Mouse (Mus musculus): ENCODE measurements around the gene Pdlim7.
A peak's percentile ranks its signal among the peaks of the same experiment; 100 is the strongest.

The Pdlim7 gene

GRCm38 (mm10) chr13:55513111-55513748 lies at the start of gene Pdlim7:
Gene Pdlim7, minus strand, starts transcription at chr13:55513676.
- peak; percentile 90 for DNase-seq (ENCODE audit: low read depth, low spot score)

DNA sequence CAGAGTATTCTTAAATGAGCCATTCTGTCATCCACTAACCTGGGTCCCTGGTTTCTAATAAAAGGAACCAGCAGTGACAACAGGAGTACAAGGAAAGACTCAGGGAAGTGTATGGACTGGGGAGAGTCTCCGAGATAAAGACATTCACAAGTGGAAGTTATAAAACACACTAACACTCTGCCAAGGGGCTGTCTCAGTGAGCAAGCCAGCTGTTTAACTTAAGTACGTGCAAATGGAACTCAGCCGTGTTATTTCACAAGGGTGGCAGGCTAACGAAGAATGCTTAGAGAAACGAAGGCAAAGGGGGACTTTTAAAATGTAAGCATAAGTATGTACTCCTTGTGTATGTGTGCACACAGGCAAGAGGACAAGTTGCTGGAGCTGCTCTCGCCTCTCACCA lies 44.0 kb upstream of the Pdlim7 start:
- no peak for DNase-seq (ENCODE audit: low read depth, low spot score)

- DNase-seq (ENCODE audit: low read depth, low spot score), result no peak
Measured at GRCm38 (mm10) chr13:55555921-55556320, 42.4 kb upstream of the Pdlim7 start.

DNA sequence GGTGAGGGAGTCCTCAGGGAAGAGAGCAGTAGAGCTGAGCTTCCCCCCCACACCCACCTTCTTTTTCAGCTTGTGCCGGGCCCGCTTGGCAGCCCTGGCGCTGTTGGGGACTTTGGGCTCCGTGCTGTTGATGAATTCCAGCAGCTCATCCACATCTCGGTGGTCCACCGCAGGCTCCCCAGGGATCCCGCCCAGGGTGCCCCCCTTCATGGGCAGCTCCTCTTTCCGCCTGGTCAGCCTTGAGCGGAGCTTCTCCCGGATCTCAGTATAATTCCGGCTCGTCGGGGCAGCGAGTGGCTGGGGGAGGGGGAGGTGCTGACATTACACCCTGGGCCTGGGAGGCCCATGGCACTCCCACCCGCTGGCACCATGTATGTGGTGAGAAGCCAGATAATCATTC lies 35.6 kb upstream of the Pdlim7 start:
- DNase-seq (ENCODE audit: low read depth, low spot score), result no peak

DNA sequence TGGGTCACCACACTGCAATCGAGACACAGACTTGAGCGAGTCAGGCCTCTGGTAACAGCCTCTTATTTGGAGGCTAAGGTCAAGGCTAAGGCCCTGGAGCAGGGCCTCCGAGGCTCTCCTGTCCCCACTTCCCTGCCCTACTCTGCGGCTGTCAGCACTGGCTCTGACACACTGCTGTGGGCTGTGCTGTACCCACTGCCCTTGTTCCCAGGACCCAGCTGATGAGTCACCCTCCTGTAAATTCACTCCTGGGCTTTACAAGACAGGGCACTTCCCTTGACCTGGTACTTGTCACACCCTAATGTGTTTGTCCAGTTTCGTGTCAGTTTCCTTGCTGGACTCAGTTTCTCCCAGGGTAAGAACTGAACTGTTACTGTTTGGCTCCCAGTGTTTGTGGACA lies 35.0 kb upstream of the Pdlim7 start:
- no peak for DNase-seq (ENCODE audit: low read depth, low spot score)

GRCm38 (mm10) chr13:55547916-55548315 lies 34.4 kb upstream of the Pdlim7 start:
- no peak for DNase-seq (ENCODE audit: low read depth, low spot score)

GRCm38 (mm10) chr13:55544792-55545191 lies 31.3 kb upstream of the Pdlim7 start:
- no peak for DNase-seq (ENCODE audit: low read depth, low spot score)

- DNase-seq (ENCODE audit: low read depth, low spot score), result no peak
Measured at GRCm38 (mm10) chr13:55543447-55543846, 30.0 kb upstream of the Pdlim7 start.

DNA sequence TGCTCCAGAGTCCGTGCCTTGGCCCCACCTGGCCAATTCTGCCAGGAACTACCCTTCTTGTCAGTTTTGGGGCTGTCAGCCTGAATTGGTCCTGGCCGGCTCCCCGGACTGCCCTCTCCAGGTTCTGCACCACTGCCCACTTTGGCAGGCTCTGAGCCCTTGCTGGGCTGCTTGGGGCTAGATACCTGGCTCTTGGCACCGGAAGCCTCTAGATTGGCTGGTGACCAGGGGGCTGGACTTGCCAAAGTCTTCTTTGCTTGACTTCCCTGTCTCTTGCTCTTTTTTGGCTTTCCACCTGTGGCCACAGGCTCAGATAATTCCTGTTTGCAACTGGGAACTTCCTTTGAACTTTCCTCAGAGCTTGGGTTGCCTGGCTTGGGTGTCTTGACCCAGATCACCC lies 29.4 kb upstream of the Pdlim7 start:
- DNase-seq (ENCODE audit: low read depth, low spot score), result no peak

DNA sequence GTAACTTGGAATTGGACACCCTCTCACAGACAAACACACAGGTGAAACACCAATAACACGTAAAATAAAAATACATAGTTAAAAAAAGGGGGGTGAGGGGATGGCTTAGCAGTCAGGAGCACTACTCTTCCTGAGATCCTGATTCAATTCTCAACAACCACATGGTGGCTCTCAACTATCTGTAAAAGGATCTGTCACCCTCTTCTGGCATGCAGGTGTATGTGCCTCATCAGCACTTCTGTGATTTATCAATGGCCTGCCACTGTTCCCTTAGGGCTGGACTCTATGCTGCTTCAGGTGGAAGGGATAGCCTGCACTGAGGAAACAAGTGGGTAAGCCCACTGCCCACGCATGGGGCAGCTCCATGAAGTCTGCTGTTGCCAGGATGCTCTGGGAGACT lies 27.5 kb upstream of the Pdlim7 start:
- no peak for DNase-seq (ENCODE audit: low read depth, low spot score)

GRCm38 (mm10) chr13:55536194-55537175 lies 23.0 kb upstream of the Pdlim7 start, which contains the start of gene Ddx41:
Gene Ddx41, minus strand, starts transcription at chr13:55536658.
- DNase-seq (ENCODE audit: low read depth, low spot score), result peak; percentile 100

DNA sequence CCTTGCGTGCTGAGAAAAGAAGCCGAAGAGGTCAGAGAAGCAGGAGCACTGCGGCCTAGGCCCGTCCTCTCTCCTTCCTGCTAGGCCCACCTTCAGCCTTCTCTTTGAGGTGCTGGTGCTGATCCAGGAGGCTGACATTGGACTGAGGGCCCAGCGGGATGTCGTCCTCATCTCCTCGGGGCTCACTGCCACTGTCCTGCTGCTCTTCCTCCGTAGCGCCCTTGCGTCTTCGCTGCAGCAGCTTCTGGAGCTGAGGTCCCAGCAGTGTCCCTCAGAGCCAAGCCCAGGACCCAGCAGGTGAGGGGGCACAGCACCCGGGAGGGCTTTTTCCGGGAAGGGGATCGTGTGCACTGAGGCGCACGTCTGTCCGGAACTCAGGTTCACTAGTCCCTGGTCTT lies 22.3 kb upstream of the Pdlim7 start:
- DNase-seq (ENCODE audit: low read depth, low spot score), result no peak

- DNase-seq (ENCODE audit: low read depth, low spot score), result no peak
Measured at GRCm38 (mm10) chr13:55535191-55535590, 21.7 kb upstream of the Pdlim7 start.

DNA sequence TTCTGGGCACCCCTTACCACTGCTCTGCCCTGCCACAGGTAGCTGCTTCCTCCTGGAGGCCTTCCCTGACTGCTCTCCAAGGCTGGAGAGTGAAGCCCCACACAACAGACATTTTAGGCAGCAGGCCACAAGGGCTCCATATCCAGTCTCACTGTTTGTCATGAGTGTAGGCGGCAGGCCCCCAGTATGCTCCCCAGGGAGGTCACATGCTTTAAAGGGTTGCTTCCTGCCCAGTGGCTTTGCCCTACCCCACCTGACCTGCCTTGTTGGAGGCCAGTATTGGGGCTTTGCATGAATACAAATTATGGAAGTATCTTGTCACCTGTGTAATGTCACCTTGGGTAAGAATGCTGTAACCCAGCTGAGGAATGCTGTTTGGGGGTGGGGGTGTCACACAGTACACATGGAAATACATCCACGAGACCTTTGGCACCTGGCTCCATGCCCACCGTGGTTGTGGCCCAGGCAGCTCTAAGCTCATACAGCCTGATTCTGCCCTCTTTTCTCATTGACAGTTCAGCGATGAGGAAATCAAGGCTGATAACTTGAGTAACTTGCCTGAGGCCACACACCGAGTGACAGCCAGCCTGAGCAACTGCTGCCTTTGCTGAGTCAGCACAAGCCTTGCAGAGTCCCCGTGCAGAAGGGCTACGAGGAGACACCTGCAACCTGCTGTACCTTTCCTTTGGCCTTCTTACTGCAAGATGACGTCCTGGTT lies 15.9 kb upstream of the Pdlim7 start, which contains the start of gene Dok3:
TSS of gene Dok3 (minus strand) at position 99 of the 718 bp plus-strand sequence.
- DNase-seq (ENCODE audit: low read depth, low spot score), result no peak

DNA sequence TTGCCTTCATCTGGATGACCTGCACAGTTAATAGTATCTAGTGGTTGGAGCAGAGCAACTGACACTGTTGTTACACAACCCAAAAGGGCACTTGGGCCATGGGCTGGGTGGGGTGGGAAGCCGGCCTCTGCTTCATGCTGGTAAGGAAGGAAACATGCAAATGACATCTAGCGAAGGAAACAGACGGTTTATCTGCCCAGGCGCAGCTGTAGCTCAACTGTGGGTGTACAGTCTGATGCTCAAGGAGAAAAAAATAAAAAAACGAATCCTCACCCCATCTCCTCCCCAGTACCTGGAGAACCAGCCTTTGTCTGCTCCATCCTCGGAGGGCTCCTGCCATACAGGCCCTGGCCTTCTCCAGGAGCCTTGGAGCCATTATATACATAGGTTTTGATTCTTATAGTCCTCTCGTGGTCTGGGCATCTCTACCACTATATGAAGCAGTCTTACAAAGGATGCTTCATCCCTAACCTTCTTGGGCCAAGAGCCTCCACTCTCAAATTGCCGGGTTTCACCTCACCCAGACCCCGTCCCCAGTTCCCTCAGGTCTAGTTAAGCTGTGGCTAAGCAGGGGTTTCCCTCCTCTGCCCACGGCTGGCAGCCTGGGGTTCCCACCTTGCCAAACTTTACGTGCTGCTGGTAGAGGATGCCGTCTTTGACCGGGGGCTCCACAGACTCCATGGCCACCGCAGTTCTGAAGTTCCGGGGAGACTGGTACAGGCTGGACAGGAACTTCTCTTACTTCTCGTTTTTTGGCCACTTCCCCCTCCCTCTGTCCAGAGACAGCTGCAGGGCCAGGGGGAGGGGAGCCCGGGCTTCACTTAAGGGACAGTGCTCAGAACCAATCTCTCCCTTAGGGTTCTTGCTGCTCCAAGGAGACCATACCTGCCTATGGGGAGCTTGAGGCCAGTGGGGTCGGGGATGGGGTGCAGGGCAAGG lies 14.6 kb upstream of the Pdlim7 start:
- DNase-seq (ENCODE audit: low read depth, low spot score), result no peak

- DNase-seq (ENCODE audit: low read depth, low spot score), result no peak
Measured at GRCm38 (mm10) chr13:55527212-55527611, 13.7 kb upstream of the Pdlim7 start.

DNA sequence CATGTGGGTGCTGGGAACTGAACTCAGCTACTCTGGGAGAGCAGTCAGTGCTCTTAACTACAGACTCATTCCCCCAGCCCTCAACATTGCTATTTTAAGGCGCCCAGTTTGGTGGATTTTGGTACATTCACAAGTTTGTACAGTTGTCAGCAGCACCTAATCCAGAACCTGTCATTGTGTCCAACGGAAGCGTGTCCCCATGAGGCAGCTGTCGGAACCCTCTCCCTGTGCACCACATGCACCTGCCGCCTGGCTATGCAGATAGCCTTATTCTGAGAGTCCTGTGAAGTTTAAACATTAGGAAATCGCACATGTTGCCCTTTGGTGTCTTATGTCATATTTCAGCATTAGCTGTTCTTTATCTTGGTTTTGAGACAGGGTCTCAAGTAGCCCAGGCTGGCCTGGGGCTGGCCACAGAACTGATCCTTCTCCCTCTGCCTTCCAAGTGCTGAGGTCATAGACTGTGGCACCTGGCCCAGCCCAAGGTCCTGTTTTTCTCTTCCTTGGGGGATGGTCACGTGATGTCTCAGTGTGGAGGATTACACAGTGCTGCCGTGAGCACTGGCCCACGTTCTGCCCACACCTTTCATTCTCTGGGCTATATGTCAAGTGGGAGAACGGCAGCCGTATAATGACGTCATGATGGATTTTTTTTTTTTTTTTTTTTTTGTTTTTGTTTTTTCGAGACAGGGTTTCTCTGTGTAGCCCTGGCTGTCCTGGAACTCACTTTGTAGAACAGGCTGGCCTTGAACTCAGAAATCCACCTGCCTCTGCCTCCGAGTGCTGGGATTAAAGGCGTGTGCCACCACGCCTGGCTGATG lies 12.5 kb upstream of the Pdlim7 start:
- no peak for DNase-seq (ENCODE audit: low read depth, low spot score)

DNA sequence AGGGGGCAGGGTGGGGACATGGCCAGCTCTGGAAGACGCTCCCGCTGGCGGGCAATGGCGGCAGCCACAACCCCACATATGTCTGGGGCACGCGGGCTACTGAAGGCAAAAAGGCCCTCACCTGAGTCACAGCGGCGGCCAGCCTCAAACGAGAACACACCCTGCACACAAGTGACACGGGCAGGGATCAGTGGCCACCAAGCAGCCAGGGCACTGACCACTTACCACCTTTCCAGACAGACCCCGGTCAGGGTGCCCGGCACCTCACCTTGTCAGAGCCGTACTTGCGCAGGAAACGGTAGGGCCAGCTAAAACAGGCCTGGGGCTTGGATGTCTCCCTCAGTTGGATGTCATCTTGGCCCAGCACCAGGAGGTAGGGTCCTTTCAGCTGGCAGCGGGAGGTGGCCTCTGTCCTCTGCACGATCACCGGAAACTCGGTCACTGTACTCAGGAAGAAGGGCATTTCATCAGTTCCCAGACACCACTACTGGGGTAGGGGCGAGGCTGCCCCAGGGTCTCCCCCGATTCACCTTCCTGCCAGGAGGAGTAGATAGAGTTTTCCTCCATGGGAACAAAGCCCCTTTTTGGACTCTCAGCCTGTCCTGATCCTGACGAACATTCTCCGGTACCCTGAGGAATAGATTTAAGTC lies 10.6 kb upstream of the Pdlim7 start:
- DNase-seq (ENCODE audit: low read depth, low spot score), result no peak

- DNase-seq (ENCODE audit: low read depth, low spot score), result no peak
Measured at GRCm38 (mm10) chr13:55523278-55523677, 9.8 kb upstream of the Pdlim7 start.

- DNase-seq (ENCODE audit: low read depth, low spot score), result no peak
Measured at GRCm38 (mm10) chr13:55522730-55523129, 9.3 kb upstream of the Pdlim7 start.
